Mouse (Mus musculus) kidney, adult 11 months (tissue): ENCODE measurements around the gene Spata2l.
"Not testable (repeated sequence)": the region's sequence is repeated elsewhere in the genome, so short reads cannot be mapped to it uniquely, and the experiment has no call there.

Experiments
- DNase-seq: peaks from one replicate; pipeline ENCODE4 v3.0.0; 2022

The Spata2l gene

GRCm38 (mm10) chr8:123235520-123236497, at the start of gene Spata2l:
TSS of gene Spata2l (minus strand) at chr8:123236233.
- peak; percentile 96 for DNase-seq

GRCm38 (mm10) chr8:123284493-123284892, 48.5 kb upstream of the Spata2l start:
- DNase-seq: no peak

DNA sequence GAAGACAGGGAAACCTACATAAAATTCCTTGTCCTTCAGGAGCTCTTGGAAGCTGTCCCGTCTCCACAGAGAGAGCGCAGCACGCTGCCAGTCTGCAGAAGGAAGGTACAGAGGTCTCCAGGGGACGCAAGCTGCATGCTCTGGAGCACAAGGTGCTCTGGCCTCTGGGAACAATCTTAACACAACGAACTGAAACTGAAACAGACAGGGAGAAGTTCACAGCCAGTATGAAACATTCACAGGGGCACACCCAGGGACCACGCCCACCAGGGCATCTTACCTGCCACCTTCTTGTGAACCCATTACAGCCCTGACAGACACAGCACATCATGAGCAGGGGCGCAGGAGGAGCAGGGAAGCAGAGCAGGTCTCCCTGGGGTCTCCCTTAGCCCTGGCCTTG, 48.0 kb upstream of the Spata2l start:
- no peak for DNase-seq

DNA sequence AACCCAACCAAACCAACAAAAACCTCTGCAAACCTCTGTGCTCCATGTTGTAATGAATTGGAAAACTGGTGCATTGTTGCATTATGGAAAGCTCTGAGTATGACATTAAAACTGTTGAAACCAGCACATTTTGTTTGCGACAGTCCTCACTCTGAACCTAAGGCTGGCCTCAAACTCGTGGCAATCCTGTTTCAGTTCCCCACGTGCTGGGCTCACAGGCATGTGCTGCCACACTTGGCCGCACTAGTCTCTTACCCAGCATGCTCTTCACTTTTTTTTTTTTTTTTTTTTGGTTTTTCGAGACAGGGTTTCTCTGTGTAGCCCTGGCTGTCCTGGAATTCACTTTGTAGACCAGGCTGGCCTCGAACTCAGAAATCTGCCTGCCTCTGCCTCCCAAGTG, 47.0 kb upstream of the Spata2l start:
- not testable (repeated sequence) for DNase-seq

DNA sequence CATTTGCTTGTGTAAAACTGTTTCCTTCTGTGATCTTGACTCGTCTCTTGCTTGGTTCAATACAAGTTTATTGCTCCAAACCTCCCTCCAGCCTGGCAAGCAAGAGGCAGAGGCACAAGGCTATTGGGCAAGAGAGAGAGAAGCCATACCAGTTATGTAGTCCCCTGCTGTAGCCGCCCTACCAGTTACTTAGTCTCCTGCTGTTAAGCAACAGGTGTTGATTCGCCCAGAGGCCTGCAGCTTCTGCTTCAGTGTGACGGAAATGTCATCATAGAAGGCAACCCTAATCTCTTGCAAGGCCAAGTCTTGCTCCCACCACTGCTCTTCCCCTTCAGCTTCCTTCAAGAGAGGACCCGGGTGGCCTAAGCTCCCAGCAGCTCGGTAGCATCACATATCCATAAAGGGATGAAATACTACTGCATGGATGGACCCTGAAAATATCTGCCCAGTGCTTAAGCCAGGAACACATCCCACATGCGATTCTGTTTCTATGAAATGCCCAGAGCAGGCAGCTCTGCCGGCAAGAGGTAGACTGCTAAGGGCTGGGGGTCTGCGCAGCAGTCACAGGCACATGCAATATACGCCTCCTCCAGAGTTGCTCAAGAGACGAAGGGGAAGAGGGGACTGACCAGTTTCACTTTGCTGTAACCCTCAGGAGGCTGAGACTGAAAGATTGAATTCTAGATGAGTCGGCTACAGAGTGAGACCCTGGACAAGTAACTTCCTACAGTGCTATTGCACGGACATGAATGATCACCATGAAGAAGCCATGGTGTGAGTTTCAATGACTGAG, 44.5 kb upstream of the Spata2l start:
- DNase-seq: no peak

- DNase-seq: no peak
Measured at GRCm38 (mm10) chr8:123279828-123280227, 43.8 kb upstream of the Spata2l start.

- no peak for DNase-seq
Measured at GRCm38 (mm10) chr8:123278445-123278844, 42.4 kb upstream of the Spata2l start.

GRCm38 (mm10) chr8:123275096-123275495, 39.1 kb upstream of the Spata2l start:
- DNase-seq: no peak

DNA sequence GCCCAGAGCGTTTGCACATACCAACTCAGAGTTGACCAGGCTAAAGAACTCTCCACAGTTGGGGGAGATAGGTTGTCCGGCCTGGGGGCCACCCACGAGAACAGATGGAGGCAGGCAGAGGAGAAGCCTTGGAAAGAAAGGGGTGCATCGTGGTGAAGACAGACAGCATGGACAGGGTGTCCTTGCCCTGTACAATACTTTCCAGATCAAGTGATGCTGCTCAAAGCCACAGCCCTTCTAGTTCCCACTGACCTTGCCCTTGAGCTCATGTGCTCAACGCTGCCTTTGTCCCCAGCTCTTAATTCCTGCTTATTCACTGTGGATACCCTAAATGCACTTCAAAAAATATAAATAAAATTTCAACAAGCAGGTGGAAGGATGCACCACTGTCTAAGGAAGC, 38.4 kb upstream of the Spata2l start:
- no peak for DNase-seq

GRCm38 (mm10) chr8:123271901-123272300, 35.9 kb upstream of the Spata2l start:
- peak; percentile 32 for DNase-seq

DNA sequence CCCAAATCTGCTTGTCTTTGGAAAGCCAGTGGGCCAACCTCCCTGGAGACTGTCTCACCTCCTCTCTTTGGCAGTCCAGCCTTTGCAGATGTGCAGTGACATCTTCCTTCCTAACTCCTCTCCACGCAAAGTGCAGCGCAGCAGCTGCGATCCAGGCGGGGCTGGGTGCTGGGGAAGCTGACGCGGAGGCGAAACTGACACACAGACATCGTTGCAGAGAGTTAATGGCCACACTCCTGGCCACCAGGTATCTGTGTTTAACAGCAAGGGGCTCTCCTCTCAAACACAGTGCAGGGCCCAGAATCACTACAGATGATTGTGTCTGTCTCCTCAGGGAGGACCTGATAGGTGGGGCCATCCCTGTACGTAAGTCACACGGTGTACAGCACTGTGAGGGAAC, 35.1 kb upstream of the Spata2l start:
- no peak for DNase-seq

DNA sequence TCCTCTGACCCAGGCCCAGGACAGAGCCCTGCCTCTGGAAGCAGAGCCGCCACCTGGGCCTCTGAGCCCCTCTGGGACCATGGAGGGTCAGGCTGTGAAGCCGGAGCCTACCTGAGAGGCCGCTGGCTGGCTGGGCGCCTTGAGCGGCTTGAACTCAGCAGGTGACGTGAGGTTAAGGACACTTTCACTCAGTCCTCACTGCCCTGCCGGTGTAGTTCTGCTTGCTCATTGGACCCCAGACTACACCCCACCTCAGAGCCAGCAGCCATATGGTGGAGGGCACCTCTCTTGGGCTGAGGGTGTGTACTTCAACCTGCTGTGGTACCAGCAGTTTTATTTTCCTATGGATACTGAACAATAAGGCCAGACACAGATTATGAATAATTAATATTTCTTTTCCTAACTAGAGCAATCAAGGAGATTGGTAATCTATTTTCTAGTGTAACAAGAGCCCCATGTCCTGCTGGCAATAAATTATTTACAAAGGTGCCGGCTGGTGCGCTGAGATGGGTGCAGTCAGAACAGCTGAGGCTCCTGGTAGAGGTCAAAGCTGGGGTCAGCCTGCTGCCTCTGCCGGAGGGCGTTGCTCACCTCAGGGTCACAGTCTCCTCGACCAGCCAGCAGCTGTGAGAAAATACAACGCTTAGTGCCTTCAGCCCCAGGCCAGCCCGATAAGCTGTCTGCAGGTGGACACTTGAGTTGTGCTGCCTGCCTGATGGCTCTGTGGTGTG, 32.1 kb upstream of the Spata2l start:
- peak; percentile 59 for DNase-seq

DNA sequence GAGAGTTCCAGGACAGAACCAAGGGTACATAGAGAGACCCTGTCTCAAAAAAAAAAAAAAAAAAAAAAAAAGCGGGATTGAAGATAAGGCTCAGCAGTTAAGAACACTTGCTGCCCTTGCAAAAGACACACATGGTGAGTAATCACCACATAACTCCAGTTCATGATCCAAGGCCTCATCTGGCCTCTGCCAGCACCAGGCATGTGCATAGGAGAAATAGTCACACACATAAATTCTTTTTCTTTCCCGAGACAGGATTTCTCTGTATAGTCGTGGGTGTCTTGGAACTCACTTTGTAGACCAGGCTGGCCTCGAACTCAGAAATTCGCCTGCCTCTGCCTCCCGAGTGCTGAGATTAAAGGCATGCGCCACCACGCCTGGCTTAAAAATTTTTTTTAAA, 21.6 kb upstream of the Spata2l start:
- not testable (repeated sequence) for DNase-seq

- no peak for DNase-seq
Measured at GRCm38 (mm10) chr8:123257114-123257513, 21.1 kb upstream of the Spata2l start.

DNA sequence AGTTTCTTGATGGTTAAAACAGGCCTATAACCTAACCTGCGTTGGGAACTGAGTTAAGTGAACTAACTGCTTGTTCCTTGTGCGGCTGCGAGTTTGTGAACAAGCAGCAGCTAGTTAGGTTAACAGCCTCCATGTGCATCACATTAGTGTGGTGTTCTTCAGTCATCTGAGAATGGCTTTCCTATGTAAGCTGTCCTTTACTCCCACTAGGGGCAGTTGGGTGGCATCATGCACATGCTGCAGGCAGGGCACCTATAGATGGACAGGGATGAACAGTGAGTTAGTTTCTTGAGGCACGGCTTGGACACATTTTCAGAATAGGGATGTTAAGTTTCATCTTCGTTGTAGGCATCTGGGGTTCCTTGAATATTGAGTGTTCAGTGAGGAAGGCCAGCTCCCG, 19.1 kb upstream of the Spata2l start:
- DNase-seq: no peak

DNA sequence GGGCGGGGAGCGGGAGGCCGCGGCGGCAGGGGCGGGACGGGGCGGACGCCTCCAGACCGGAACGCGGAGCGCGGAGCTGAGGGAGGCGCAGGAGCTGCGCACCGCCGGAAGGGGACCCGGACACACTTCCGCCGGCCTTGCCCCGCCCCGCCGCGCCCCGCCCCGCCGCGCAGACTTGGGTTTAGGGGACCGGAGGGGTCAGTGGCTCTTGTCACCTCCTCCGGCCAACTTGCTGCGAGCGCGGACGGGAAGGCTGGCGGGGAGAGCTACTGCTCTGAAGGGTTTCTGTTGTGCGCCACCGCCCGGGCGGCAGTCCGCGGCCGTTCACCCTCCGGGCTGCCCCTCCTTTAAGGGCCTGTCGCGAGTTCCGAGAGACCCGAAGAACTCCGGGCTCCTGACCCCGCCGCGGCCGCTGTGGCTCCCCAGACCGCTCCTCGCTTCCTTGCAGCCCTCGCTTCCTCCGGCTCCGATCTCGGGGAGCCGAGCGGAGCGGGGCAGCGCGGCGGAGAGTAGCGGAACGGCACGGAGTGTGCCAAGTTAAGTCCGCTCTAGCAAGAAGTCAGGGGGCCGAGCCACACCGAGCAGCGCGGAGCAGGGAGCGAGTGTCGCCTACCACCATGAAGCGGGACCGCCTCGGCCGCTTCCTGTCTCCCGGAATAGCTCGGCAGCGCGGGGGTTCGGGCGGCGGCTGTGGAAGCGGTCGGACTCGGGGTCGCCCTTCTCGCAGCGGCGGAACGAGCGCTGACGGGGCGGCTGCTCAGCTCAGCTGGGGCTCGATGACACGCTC, 18.3 kb upstream of the Spata2l start, which contains the start of the genes Zfp276 and Vps9d1:
Gene Zfp276, plus strand, starts transcription at position 97 of the 787 bp plus-strand sequence.
Gene Vps9d1, minus strand, starts transcription at position 250 of the 787 bp plus-strand sequence.
- peak; percentile 69 for DNase-seq

DNA sequence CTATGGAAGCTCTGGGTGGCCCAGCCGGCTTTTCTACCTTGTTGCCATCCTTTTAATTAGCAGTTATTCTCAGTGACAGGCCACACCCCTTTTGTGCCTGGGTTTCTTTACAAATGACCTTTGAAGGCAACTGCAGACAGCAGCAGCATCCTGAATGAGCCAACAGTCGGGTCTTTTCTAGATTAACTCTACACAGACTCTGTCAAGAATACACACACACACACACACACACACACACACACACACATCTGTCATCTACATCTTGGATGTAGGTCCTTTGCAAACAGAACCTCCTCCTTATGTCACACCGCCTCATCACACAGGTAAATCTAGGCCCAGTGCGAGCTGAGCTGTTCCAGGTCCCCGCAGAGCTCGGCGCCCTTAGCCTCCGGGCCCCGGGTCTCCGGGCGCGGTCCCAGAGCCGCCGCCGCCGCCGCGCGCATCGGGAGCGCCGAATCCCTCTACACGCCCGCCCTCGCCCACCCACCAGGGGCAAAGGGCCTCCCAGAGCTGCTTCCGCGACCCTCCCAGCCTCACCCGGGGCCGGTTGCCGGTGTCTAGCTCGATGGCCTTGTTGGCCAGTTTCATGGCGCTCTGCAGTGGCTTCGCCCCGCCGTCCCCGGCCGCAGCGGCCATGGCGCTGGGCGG, 17.5 kb upstream of the Spata2l start:
- DNase-seq: no peak

DNA sequence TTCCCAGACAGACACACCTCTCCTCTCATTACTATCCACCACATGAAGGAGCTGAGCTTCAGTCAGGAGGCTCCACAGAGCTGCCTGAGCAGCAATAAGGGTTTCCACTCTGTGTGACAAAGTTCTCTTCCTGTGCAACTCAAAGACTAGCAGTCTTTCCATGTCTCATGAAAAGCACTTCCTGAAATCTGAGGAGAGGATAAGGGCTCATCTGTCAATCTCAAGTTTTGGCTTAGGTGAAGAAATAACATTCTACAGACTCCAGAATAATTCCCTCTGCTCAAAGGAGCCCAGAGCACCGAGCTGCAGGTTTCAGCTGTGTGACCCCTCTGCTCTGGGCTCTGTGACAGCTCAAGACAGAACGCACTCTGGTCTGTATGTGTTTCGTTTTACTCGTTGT, 16.9 kb upstream of the Spata2l start:
- DNase-seq: no peak

DNA sequence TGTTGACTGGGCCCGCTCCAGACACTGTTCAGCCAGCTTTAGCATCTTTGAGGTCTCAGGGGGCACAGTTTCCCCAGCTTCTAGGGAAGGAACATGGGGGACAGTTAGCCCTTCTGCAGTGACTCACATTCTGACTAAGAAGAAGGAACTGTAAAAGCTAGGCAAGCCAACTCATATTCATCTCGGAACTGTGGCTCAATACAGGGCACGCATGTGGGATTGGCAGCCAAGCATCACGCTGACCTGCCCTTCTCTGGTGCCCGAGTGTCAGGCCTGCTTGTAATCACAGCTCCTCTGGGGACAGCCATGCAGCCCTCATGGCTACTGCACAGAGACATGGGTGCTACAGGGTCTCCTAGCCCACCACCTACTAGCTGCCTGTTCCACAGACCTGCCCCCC, 14.9 kb upstream of the Spata2l start:
- no peak for DNase-seq

DNA sequence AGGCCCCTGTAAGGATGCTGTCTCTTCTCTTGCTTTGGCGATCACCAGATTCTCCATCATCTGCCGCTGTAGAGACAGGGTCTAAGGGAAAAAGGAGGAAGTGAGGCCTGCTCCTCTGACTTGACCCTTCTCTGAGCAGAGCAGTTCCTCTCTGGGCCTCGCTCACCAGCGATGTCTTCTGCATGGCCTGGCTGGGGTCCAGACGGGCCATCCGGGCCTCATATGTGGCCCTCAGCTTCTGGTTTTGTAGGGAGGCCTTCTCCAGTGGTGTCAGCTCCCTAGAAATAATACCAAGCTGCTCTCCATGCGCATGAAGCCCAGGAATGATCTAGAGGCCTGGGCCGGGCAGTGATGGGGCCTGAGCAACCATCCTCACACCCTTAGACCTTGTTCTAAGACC, 12.6 kb upstream of the Spata2l start:
- DNase-seq: no peak

- no peak for DNase-seq
Measured at GRCm38 (mm10) chr8:123247748-123248147, 11.7 kb upstream of the Spata2l start.

DNA sequence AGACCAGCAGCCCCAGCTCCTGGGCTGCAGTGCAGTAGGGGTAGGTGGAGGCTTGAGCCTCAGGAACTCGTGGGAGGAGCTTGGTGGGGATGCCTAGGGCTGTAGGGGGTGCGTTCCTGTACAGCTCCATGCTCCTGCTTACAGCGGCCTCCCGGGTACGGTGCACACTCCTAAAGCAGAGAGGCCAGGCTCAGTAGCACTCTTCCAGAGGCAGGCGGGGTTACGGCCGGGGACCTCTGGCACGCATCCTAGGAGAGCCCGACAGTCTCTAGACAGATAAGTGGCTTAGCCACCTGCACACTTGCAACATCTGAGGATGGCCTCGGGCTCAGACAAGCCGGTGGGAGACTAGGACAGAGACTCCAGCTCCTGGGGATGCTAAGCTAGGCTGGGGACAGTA, 9.5 kb upstream of the Spata2l start:
- no peak for DNase-seq
